Mouse (Mus musculus) bone marrow macrophage, adult 2 months (primary cell): ENCODE results near the gene Ddx19a.

Experiments used
- CTCF ChIP-seq: IDR thresholded peaks from 2 replicates; pipeline ENCODE4 v1.5.1; 2012; ENCODE audit warnings: low read depth, mild to moderate bottlenecking, low read length, moderate library complexity
- POLR2A ChIP-seq: IDR thresholded peaks from 2 replicates; pipeline ENCODE4 v1.6.1; 2012; ENCODE audit warnings: mild to moderate bottlenecking, low read depth, low read length, borderline replicate concordance

DNA sequence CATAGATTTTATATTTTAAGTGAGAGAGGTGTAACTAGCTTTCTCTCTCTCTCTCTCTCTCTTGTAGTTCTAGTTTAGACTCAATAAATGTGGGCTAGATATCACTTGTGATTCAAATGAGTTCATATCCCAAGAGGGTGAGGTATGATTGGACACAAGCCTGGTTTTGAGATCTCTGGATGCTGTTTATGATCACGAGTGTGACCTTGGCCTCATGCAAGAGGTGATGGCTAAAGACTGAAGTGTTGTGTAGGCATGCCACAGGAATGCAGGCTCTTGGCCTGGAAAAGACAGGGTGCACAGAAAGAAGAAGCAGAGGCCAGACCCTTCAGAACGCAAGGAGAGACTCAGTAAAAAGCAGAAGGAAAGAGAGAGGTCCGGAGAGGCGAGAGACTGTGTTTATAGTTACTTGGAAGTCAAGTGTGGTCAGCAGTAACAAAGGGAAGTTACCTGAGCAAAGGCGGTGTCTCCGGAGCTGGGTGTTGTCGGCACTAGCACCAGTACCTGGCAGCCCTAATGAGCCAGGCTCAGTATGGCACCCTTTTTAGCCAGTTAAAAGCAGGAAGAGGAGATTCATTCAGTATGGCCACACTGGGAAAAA, 53.2 kb downstream of the Ddx19a start:
- no peak for TF ChIP-seq POLR2A
- TF ChIP-seq CTCF: no peak
